Comparison of ENCODE assay signal across 8 mouse cellular contexts in the genomic region with DNA sequence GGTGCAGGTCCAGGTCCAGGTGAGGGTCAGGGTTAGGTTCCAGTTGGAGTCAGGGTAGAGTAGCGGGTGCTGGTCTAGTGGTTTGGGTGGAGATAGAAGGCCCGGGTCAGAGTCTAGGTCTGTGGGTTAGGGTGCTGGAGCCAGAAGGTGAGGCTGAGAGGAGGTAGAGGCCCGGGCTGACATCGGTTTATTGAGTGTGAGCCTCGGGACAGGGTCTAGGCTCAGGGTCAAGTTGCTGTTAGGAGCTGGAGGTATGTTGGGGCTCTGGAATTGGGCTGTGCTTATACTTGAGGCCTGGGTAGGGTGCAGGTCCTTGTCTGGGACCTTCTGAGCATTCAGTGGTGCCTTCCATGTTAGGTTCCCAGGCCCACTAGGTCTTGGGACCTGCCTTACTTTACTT. TPM values are rescaled to one million over a fixed set of nuclear protein-coding genes. Genes with fewer than 3 reads are reported as not detected.
DNase-seq lines count a peak whose midpoint lies in the region; ATAC-seq lines count a peak whose summit lies in the region.

No protein-coding gene starts in this region.

- H3K36me3 ChIP-seq in kidney, embryonic 14.5 days (ENCODE audit: control insufficient read depth, insufficient read depth, low read length), result peaks cover 3% of the 10 kb centered on the region; the same call in 1 of the 2 replicates
- H3K36me3 ChIP-seq in embryonic facial prominence, embryonic 10.5 days (replicated peaks), result peaks cover 19% of the 10 kb centered on the region
- H3K36me3 ChIP-seq in hindbrain, embryonic 16.5 days (ENCODE audit: control insufficient read depth, insufficient read depth, low read length), result peaks cover 3% of the 10 kb centered on the region; the same call in 1 of the 2 replicates
- H3K36me3 ChIP-seq in midbrain, embryonic 15.5 days (replicated peaks), result peaks cover 5% of the 10 kb centered on the region; the same call in 1 of the 2 replicates

- no peaks in the 10 kb centered on the region for H3K9me3 ChIP-seq in kidney, embryonic 14.5 days (ENCODE audit: control insufficient read depth, low read length)
- H3K9me3 ChIP-seq in embryonic facial prominence, embryonic 10.5 days, result no peaks in the 10 kb centered on the region
- H3K9me3 ChIP-seq in hindbrain, embryonic 16.5 days (ENCODE audit: control insufficient read depth, low read length), result no peaks in the 10 kb centered on the region
- no peaks in the 10 kb centered on the region for H3K9me3 ChIP-seq in midbrain, embryonic 15.5 days

- peak overlapping the region; percentile 81 for H3K9ac ChIP-seq in kidney, embryonic 14.5 days (ENCODE audit: low read depth, low read length)
- H3K9ac ChIP-seq in hindbrain, embryonic 16.5 days (ENCODE audit: low read depth, low read length), result peak overlapping the region; percentile 88
- peak overlapping the region; percentile 79 for H3K9ac ChIP-seq in midbrain, embryonic 15.5 days

- peak overlapping the region; percentile 96 for H3K4me3 ChIP-seq in kidney, embryonic 14.5 days (ENCODE audit: low read length)
- peak overlapping the region; percentile 93 for H3K4me3 ChIP-seq in embryonic facial prominence, embryonic 10.5 days
- H3K4me3 ChIP-seq in hindbrain, embryonic 16.5 days (ENCODE audit: low read length), result peak overlapping the region; percentile 84
- H3K4me3 ChIP-seq in midbrain, embryonic 15.5 days, result peak overlapping the region; percentile 69

- peak overlapping the region; percentile 90 for H3K4me2 ChIP-seq in kidney, embryonic 14.5 days (replicated peaks; ENCODE audit: low read depth, low read length)
- H3K4me2 ChIP-seq in hindbrain, embryonic 16.5 days (ENCODE audit: low read length), result peak overlapping the region; percentile 93
- peak overlapping the region; percentile 88 for H3K4me2 ChIP-seq in midbrain, embryonic 15.5 days

- peaks cover 7% of the 10 kb centered on the region for H3K4me1 ChIP-seq in kidney, embryonic 14.5 days (ENCODE audit: control insufficient read depth, insufficient read depth, low read length)
- H3K4me1 ChIP-seq in embryonic facial prominence, embryonic 10.5 days, result peaks cover 24% of the 10 kb centered on the region
- peaks cover 15% of the 10 kb centered on the region for H3K4me1 ChIP-seq in hindbrain, embryonic 16.5 days (ENCODE audit: control insufficient read depth, insufficient read depth, low read depth, low read length)
- peaks cover 21% of the 10 kb centered on the region for H3K4me1 ChIP-seq in midbrain, embryonic 15.5 days

- 46% methylated on average over 5 of the region's 5 CpGs for WGBS in kidney, embryonic 14.5 days
- 55% methylated on average over 5 of the region's 5 CpGs for WGBS in embryonic facial prominence, embryonic 10.5 days
- 59% methylated on average over 5 of the region's 5 CpGs for WGBS in hindbrain, embryonic 16.5 days
- WGBS in midbrain, embryonic 15.5 days, result 61% methylated on average over 5 of the region's 5 CpGs

- H3K27ac ChIP-seq in kidney, embryonic 14.5 days (ENCODE audit: low read depth, low read length), result no peak overlapping the region
- peak overlapping the region; percentile 83; the same call in 1 of the 2 replicates for H3K27ac ChIP-seq in embryonic facial prominence, embryonic 10.5 days (replicated peaks)
- H3K27ac ChIP-seq in hindbrain, embryonic 16.5 days (ENCODE audit: low read depth, low read length), result no peak overlapping the region
- no peak overlapping the region for H3K27ac ChIP-seq in midbrain, embryonic 15.5 days

- no peaks in the 10 kb centered on the region for H3K27me3 ChIP-seq in kidney, embryonic 14.5 days (ENCODE audit: control insufficient read depth, insufficient read depth, low read length)
- H3K27me3 ChIP-seq in embryonic facial prominence, embryonic 10.5 days (replicated peaks; ENCODE audit: low read depth, poor library complexity, severe bottlenecking), result peaks cover 8% of the 10 kb centered on the region
- H3K27me3 ChIP-seq in hindbrain, embryonic 16.5 days (replicated peaks; ENCODE audit: control insufficient read depth, insufficient read depth, low read length), result no peaks in the 10 kb centered on the region
- H3K27me3 ChIP-seq in midbrain, embryonic 15.5 days (replicated peaks), result no peaks in the 10 kb centered on the region

- DNase-seq in kidney, adult 11 months, result no peak
- DNase-seq in embryonic facial prominence, embryonic 10.5 days (ENCODE audit: low spot score), result no peak
- DNase-seq in spleen, adult 12 weeks (ENCODE audit: low spot score), result no peak
- no peak for DNase-seq in gastrocnemius, postnatal 25 days
- DNase-seq in gastrocnemius, postnatal 10 days, result no peak

- ATAC-seq in kidney, embryonic 14.5 days (ENCODE audit: low FRiP score, low TSS enrichment), result 0 out of 2 replicates have a peak, but pooled peaks have one; percentile 2
- ATAC-seq in hindbrain, embryonic 16.5 days, result no peak
- ATAC-seq in midbrain, embryonic 15.5 days (replicated peaks), result peak; percentile 10; the same call in 1 of the 2 replicates

RNA-seq across cellular contexts. Expression of a gene that starts 0.9 kb away (rescaled TPM):
- 7.6 and 7.7 TPM in 2 replicates for polyA plus RNA-seq in kidney, embryonic 14.5 days (2014; fragmentation: Nextera tagmentation; extraction: Ambion mirVana)
- 12.4 and 14.1 TPM in 2 replicates for polyA plus RNA-seq in embryonic facial prominence, embryonic 10.5 days (2016; fragmentation: Nextera tagmentation; extraction: Ambion mirVana)
- 10.4 TPM in 2 replicates for polyA plus RNA-seq in hindbrain, embryonic 16.5 days (2015; fragmentation: Nextera tagmentation; extraction: Ambion mirVana)
- polyA plus RNA-seq in midbrain, embryonic 15.5 days (2015; fragmentation: Nextera tagmentation; extraction: Ambion mirVana), result 11.4 and 12.1 TPM in 2 replicates
- total RNA-seq in gastrocnemius, postnatal 25 days (2021), result 1 to 10 TPM; 2.9 to 3.2 TPM
- total RNA-seq in gastrocnemius, postnatal 10 days (2021), result 1 to 10 TPM; 3.4 to 3.8 TPM

RNA-seq across cellular contexts. Expression of a gene that starts 36.2 kb away (rescaled TPM):
- 2.5 and 3.6 TPM in 2 replicates for polyA plus RNA-seq in kidney, embryonic 14.5 days (2014; fragmentation: Nextera tagmentation; extraction: Ambion mirVana)
- 1.3 and 2.0 TPM in 2 replicates for polyA plus RNA-seq in embryonic facial prominence, embryonic 10.5 days (2016; fragmentation: Nextera tagmentation; extraction: Ambion mirVana)
- polyA plus RNA-seq in hindbrain, embryonic 16.5 days (2015; fragmentation: Nextera tagmentation; extraction: Ambion mirVana), result 5.0 and 5.8 TPM in 2 replicates
- 5.1 and 5.3 TPM in 2 replicates for polyA plus RNA-seq in midbrain, embryonic 15.5 days (2015; fragmentation: Nextera tagmentation; extraction: Ambion mirVana)
- total RNA-seq in gastrocnemius, postnatal 25 days (2021), result 1 to 10 TPM in 1 of 2 experiments, under 1 TPM in 1; 0.97 to 7.1 TPM
- total RNA-seq in gastrocnemius, postnatal 10 days (2021), result 1 to 10 TPM; 4.9 to 6.8 TPM

RNA-seq across cellular contexts. Expression of a gene that starts 45.0 kb away (rescaled TPM):
- 2.4 and 5.9 TPM in 2 replicates for polyA plus RNA-seq in kidney, embryonic 14.5 days (2014; fragmentation: Nextera tagmentation; extraction: Ambion mirVana)
- polyA plus RNA-seq in embryonic facial prominence, embryonic 10.5 days (2016; fragmentation: Nextera tagmentation; extraction: Ambion mirVana), result 6.5 and 7.3 TPM in 2 replicates
- 10.3 and 12.0 TPM in 2 replicates for polyA plus RNA-seq in hindbrain, embryonic 16.5 days (2015; fragmentation: Nextera tagmentation; extraction: Ambion mirVana)
- 11.8 and 12.5 TPM in 2 replicates for polyA plus RNA-seq in midbrain, embryonic 15.5 days (2015; fragmentation: Nextera tagmentation; extraction: Ambion mirVana)
- total RNA-seq in gastrocnemius, postnatal 25 days (2021), result 10 to 100 TPM; 15.5 TPM
- 10 to 100 TPM; 13.2 to 15.6 TPM for total RNA-seq in gastrocnemius, postnatal 10 days (2021)
